Mouse (Mus musculus) intestine, postnatal 0 days (tissue): ENCODE measurements around the gene Mecom. TPM values are rescaled to one million over a fixed set of nuclear protein-coding genes. Genes with fewer than 3 reads are reported as not detected.
A peak's percentile ranks its signal among the peaks of the same experiment; 100 is the strongest.

ENCODE experiments used
- ATAC-seq: fragments of 200-750 bp; cut with Nextera tagmentation; 2 replicates; pipeline ENCODE4 v1.8.0; 2017; ENCODE audit warnings: mild to moderate bottlenecking, moderate TSS enrichment, moderate library complexity
- H3K27ac ChIP-seq: fragments of 300-500 bp; sonication (generic); 2 replicates; pipeline ENCODE4 v1.5.1; 2014; ENCODE audit warnings: mild to moderate bottlenecking, low read depth, low read length, moderate library complexity
- H3K27me3 ChIP-seq: fragments of 300-500 bp; sonication (generic); replicated peaks from 2 replicates; pipeline ENCODE4 v1.6.1; 2014; ENCODE audit warnings: low read length, mixed read lengths; ENCODE audit not compliant: control insufficient read depth, insufficient read depth
- H3K36me3 ChIP-seq: fragments of 300-500 bp; sonication (generic); 2 replicates; pipeline ENCODE4 v1.6.1; 2014; ENCODE audit warnings: mild to moderate bottlenecking, moderate library complexity; ENCODE audit not compliant: control insufficient read depth, insufficient read depth
- H3K4me1 ChIP-seq: fragments of 300-500 bp; sonication (generic); replicated peaks from 2 replicates; pipeline ENCODE4 v1.6.1; 2014; ENCODE audit warnings: antibody characterized with exemption, low read length, mixed read lengths; ENCODE audit not compliant: control insufficient read depth, insufficient read depth
- H3K4me2 ChIP-seq: fragments of 300-500 bp; sonication (generic); replicated peaks from 2 replicates; pipeline ENCODE4 v1.6.1; 2014; ENCODE audit warnings: low read depth, mild to moderate bottlenecking, moderate library complexity
- H3K4me3 ChIP-seq: fragments of 300-500 bp; sonication (generic); 2 replicates; pipeline ENCODE4 v1.5.1; 2014; ENCODE audit warnings: low read depth, low read length
- H3K9ac ChIP-seq: fragments of 300-500 bp; sonication (generic); 2 replicates; pipeline ENCODE4 v1.6.1; 2014; ENCODE audit warnings: mild to moderate bottlenecking, low read depth, low read length
- H3K9me3 ChIP-seq: fragments of 300-500 bp; sonication (generic); 2 replicates; pipeline ENCODE4 v1.6.1; 2016; ENCODE audit warnings: mixed run types; ENCODE audit not compliant: control insufficient read depth
- CTCF ChIP-seq: sonication (generic); IDR thresholded peaks from 2 replicates; pipeline ENCODE4 v1.5.1; 2016; ENCODE audit warnings: low read depth, mild to moderate bottlenecking, control low read depth, antibody characterized with exemption, moderate library complexity
- WGBS: fragments of 180-500 bp; shearing (Covaris S2); extraction: QIAGEN DNeasy Blood & Tissue Kit; methylation state at CpG from one replicate; pipeline ENCODE4 v1.1.7; 2014; 5-methylcytosine and 5-hydroxymethylcytosine counted together
- polyA plus RNA-seq: library from polyadenylated mRNA; unstranded; fragments of >200 nt; fragmentation: Nextera tagmentation; extraction: Ambion mirVana; gene quantifications from 2 replicates; pipeline ENCODE4 v1.2.1, GENCODE M21; 2015

Gene Mecom
- polyA plus RNA-seq, 1 experiment from 2014 or later, result 7.7 TPM

GRCm38 (mm10) chr3:30277569-30277968 is 270.2 kb downstream of the Mecom start:
- Histone ChIP-seq H3K36me3 (no peaks in the 10 kb centered on the region), H3K9me3 (no peaks in the 10 kb centered on the region), H3K27me3 (no peaks in the 10 kb centered on the region), H3K4me2 (no peak overlapping the region), H3K9ac (no peak overlapping the region), H3K4me3 (no peak overlapping the region), H3K27ac (no peak overlapping the region), H3K4me1 (no peaks in the 10 kb centered on the region)
- no peak for ATAC-seq
- 88% methylated on average over 10 of the region's 10 CpGs for WGBS
- no peak for TF ChIP-seq CTCF

- 93% methylated on average over 8 of the region's 8 CpGs for WGBS
- Histone ChIP-seq H3K4me1 (no peaks in the 10 kb centered on the region), H3K9ac (no peak overlapping the region), H3K27ac (no peak overlapping the region), H3K27me3 (no peaks in the 10 kb centered on the region), H3K9me3 (no peaks in the 10 kb centered on the region), H3K4me2 (no peak overlapping the region), H3K4me3 (no peak overlapping the region), H3K36me3 (no peaks in the 10 kb centered on the region)
- TF ChIP-seq CTCF, result no peak
- no peak for ATAC-seq
Measured at GRCm38 (mm10) chr3:30276099-30276498, 271.7 kb downstream of the Mecom start.

GRCm38 (mm10) chr3:30269253-30269652 is 278.6 kb downstream of the Mecom start:
- 73% methylated on average over 3 of the region's 3 CpGs for WGBS
- H3K36me3 ChIP-seq, result no peaks in the 10 kb centered on the region
- no peak overlapping the region for H3K4me2 ChIP-seq
- no peak overlapping the region for H3K27ac ChIP-seq
- no peaks in the 10 kb centered on the region for H3K27me3 ChIP-seq
- TF ChIP-seq CTCF, result peak; percentile 42
- no peak overlapping the region for H3K9ac ChIP-seq
- H3K4me3 ChIP-seq, result no peak overlapping the region
- no peaks in the 10 kb centered on the region for H3K4me1 ChIP-seq
- ATAC-seq, result no peak
- H3K9me3 ChIP-seq, result no peaks in the 10 kb centered on the region

GRCm38 (mm10) chr3:30260945-30261344 is 286.9 kb downstream of the Mecom start:
- H3K9me3 ChIP-seq, result no peaks in the 10 kb centered on the region
- H3K4me2 ChIP-seq, result no peak overlapping the region
- no peaks in the 10 kb centered on the region for H3K27me3 ChIP-seq
- TF ChIP-seq CTCF, result no peak
- WGBS, result 57% methylated on average over 4 of the region's 4 CpGs
- no peaks in the 10 kb centered on the region for H3K4me1 ChIP-seq
- ATAC-seq, result no peak
- no peak overlapping the region for H3K9ac ChIP-seq
- H3K36me3 ChIP-seq, result no peaks in the 10 kb centered on the region
- no peak overlapping the region for H3K4me3 ChIP-seq
- no peak overlapping the region for H3K27ac ChIP-seq

GRCm38 (mm10) chr3:30258421-30258820 is 289.4 kb downstream of the Mecom start:
- Histone ChIP-seq H3K4me1 (no peaks in the 10 kb centered on the region), H3K9me3 (no peaks in the 10 kb centered on the region), H3K27ac (no peak overlapping the region), H3K9ac (no peak overlapping the region), H3K36me3 (no peaks in the 10 kb centered on the region), H3K4me2 (no peak overlapping the region), H3K27me3 (no peaks in the 10 kb centered on the region), H3K4me3 (no peak overlapping the region)
- ATAC-seq, result no peak
- TF ChIP-seq CTCF, result no peak
- WGBS, result 55% methylated on average over 10 of the region's 10 CpGs

DNA sequence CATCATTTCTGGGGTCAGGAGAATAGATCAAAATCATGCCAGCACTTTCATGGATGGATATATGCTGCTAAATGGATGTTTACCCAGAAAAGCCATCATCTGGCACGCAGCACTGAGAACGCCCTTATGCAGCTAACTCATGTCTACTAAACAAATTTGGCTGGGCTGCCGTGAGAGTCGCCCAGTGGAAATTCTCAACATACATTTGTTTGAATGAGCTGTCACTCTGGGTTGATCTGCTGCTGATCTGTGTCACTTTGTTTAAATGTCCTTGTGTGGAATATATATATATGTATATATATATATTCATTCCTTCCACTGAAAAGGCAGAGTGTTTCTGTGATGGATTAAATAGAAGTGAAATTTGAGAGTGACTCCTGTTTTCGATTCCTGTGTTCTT is 290.0 kb downstream of the Mecom start:
- H3K4me2 ChIP-seq, result no peak overlapping the region
- no peak for TF ChIP-seq CTCF
- no peaks in the 10 kb centered on the region for H3K4me1 ChIP-seq
- no peak overlapping the region for H3K27ac ChIP-seq
- no peak overlapping the region for H3K4me3 ChIP-seq
- H3K9me3 ChIP-seq, result no peaks in the 10 kb centered on the region
- no peak overlapping the region for H3K9ac ChIP-seq
- H3K36me3 ChIP-seq, result no peaks in the 10 kb centered on the region
- no peak for ATAC-seq
- no peaks in the 10 kb centered on the region for H3K27me3 ChIP-seq
- 69% methylated on average over 5 of the region's 5 CpGs for WGBS

- H3K4me2 ChIP-seq, result no peak overlapping the region
- H3K27me3 ChIP-seq, result no peaks in the 10 kb centered on the region
- WGBS, result 69% methylated on average over 7 of the region's 7 CpGs
- TF ChIP-seq CTCF, result no peak
- H3K4me3 ChIP-seq, result no peak overlapping the region
- no peaks in the 10 kb centered on the region for H3K36me3 ChIP-seq
- ATAC-seq, result no peak
- H3K9ac ChIP-seq, result no peak overlapping the region
- H3K27ac ChIP-seq, result no peak overlapping the region
- no peaks in the 10 kb centered on the region for H3K4me1 ChIP-seq
- no peaks in the 10 kb centered on the region for H3K9me3 ChIP-seq
Measured at GRCm38 (mm10) chr3:30256896-30257295, 290.9 kb downstream of the Mecom start.
